ENCODE assay signal across 21 mouse cellular contexts in genomic region chr7:35804206-35804605, GRCm38 (mm10).
"Had no signal": no experiment of that assay in that cellular context is flagged by ENCODE, and none has a peak within 500 bp of the region (broad histone marks: within the 10 kb centered on the region; RNA-seq: fewer than 3 reads in every experiment).

No protein-coding gene starts in this region.

- H3K4me3 ChIP-seq: gastrocnemius, adult 2 months; heart, embryonic 10.5 days; heart, embryonic 12.5 days; hindbrain, embryonic 13.5 days; hindbrain, embryonic 15.5 days; layer of hippocampus, adult 2 months; left cerebral cortex, adult 2 months; limb, embryonic 10.5 days; limb, embryonic 12.5 days; liver, embryonic 13.5 days; liver, embryonic 15.5 days had no signal

- H3K9me3 ChIP-seq: heart, embryonic 10.5 days; heart, embryonic 12.5 days; hindbrain, embryonic 13.5 days; hindbrain, embryonic 15.5 days; limb, embryonic 10.5 days; limb, embryonic 12.5 days; liver, embryonic 13.5 days; liver, embryonic 15.5 days had no signal

- DNase-seq: gastrocnemius, adult 2 months; gastrocnemius, postnatal 10 days; gastrocnemius, postnatal 25 days; heart, adult 18-20 months; heart, postnatal 10 days; kidney, adult 11 months; kidney, adult 2 months; kidney, postnatal 10 days; kidney, postnatal 25 days; kidney, postnatal 4 days; liver; liver, embryonic 13.5 days had no signal

- H3K27me3 ChIP-seq: heart, embryonic 12.5 days; hindbrain, embryonic 13.5 days; hindbrain, embryonic 15.5 days; limb, embryonic 12.5 days; liver, embryonic 15.5 days had no signal
